30 mouse cellular contexts compared by ENCODE assay signal in genomic region chr10:115491803-115492510, GRCm38 (mm10).
DNase-seq lines count a peak whose midpoint lies in the region; ATAC-seq and TF ChIP-seq lines count a peak whose summit lies in the region.
"Had no signal": no experiment of that assay in that cellular context is flagged by ENCODE, and none has a peak within 500 bp of the region (broad histone marks: within the 10 kb centered on the region; RNA-seq: fewer than 3 reads in every experiment).

No protein-coding gene starts in this region.

- no peak for ATAC-seq in heart, embryonic 11.5 days (replicated peaks; ENCODE audit: insufficient number of reproducible peaks, low FRiP score, low TSS enrichment)
- no peak for ATAC-seq in midbrain, embryonic 11.5 days (ENCODE audit: low FRiP score)
- ATAC-seq in midbrain, embryonic 16.5 days = no peak
- no peak for ATAC-seq in limb, embryonic 11.5 days (ENCODE audit: insufficient number of reproducible peaks, low FRiP score, low TSS enrichment, low read depth)
- no peak for ATAC-seq in forebrain, embryonic 16.5 days
- ATAC-seq: forebrain, embryonic 13.5 days; liver, embryonic 12.5 days; liver, postnatal 0 days had no signal

- H3K36me3 ChIP-seq in heart, embryonic 11.5 days (ENCODE audit: control insufficient read depth, insufficient read depth, low read length) = no peaks in the 10 kb centered on the region
- H3K36me3 ChIP-seq in midbrain, embryonic 11.5 days (ENCODE audit: control insufficient read depth, insufficient read depth, low read length) = no peaks in the 10 kb centered on the region
- H3K36me3 ChIP-seq in midbrain, embryonic 16.5 days (ENCODE audit: control insufficient read depth, insufficient read depth, low read length) = no peaks in the 10 kb centered on the region
- no peaks in the 10 kb centered on the region for H3K36me3 ChIP-seq in limb, embryonic 11.5 days (ENCODE audit: control insufficient read depth, insufficient read depth, low read length)
- no peaks in the 10 kb centered on the region for H3K36me3 ChIP-seq in forebrain, embryonic 16.5 days (ENCODE audit: control insufficient read depth, insufficient read depth)
- H3K36me3 ChIP-seq: embryonic facial prominence, embryonic 15.5 days; heart, embryonic 13.5 days; liver, embryonic 12.5 days; midbrain, embryonic 12.5 days; neural tube, embryonic 15.5 days; stomach, embryonic 15.5 days had no signal

- H3K27ac ChIP-seq in heart, embryonic 11.5 days (ENCODE audit: low read depth, low read length) = no peak overlapping the region
- H3K27ac ChIP-seq in midbrain, embryonic 11.5 days (ENCODE audit: low read depth, low read length) = no peak overlapping the region
- no peak overlapping the region for H3K27ac ChIP-seq in midbrain, embryonic 16.5 days (ENCODE audit: low read length)
- no peak overlapping the region for H3K27ac ChIP-seq in limb, embryonic 11.5 days (replicated peaks; ENCODE audit: low read depth, low read length)
- H3K27ac ChIP-seq in left cerebral cortex, adult 2 months = no peak overlapping the region
- no peak overlapping the region for H3K27ac ChIP-seq in forebrain, embryonic 16.5 days (ENCODE audit: low read length)
- H3K27ac ChIP-seq: embryonic facial prominence, embryonic 15.5 days; forebrain, embryonic 13.5 days; gastrocnemius, adult 2 months; heart, adult 2 months; heart, embryonic 13.5 days; hindbrain, embryonic 14.5 days; limb, embryonic 13.5 days; liver, embryonic 12.5 days; midbrain, embryonic 12.5 days; neural tube, embryonic 15.5 days; stomach, embryonic 15.5 days had no signal

- H3K4me3 ChIP-seq in heart, embryonic 11.5 days (ENCODE audit: low read depth, low read length) = no peak overlapping the region
- no peak overlapping the region for H3K4me3 ChIP-seq in midbrain, embryonic 11.5 days (ENCODE audit: low read depth, low read length)
- H3K4me3 ChIP-seq in midbrain, embryonic 16.5 days (ENCODE audit: low read depth, low read length) = no peak overlapping the region
- no peak overlapping the region for H3K4me3 ChIP-seq in limb, embryonic 11.5 days (ENCODE audit: low read depth, low read length)
- H3K4me3 ChIP-seq in left cerebral cortex, adult 2 months = no peak overlapping the region
- H3K4me3 ChIP-seq in forebrain, embryonic 16.5 days (replicated peaks; ENCODE audit: low read length) = no peak overlapping the region
- H3K4me3 ChIP-seq: embryonic facial prominence, embryonic 15.5 days; forebrain, embryonic 13.5 days; gastrocnemius, adult 2 months; heart, adult 2 months; heart, embryonic 13.5 days; limb, embryonic 13.5 days; liver, embryonic 12.5 days; midbrain, embryonic 12.5 days; neural tube, embryonic 15.5 days; stomach, embryonic 15.5 days had no signal

- no peaks in the 10 kb centered on the region for H3K27me3 ChIP-seq in heart, embryonic 11.5 days (ENCODE audit: control insufficient read depth, insufficient read depth, low read length)
- no peaks in the 10 kb centered on the region for H3K27me3 ChIP-seq in midbrain, embryonic 11.5 days (ENCODE audit: control insufficient read depth, insufficient read depth, low read length)
- no peaks in the 10 kb centered on the region for H3K27me3 ChIP-seq in midbrain, embryonic 16.5 days (ENCODE audit: control insufficient read depth, insufficient read depth, low read depth, low read length)
- H3K27me3 ChIP-seq in limb, embryonic 11.5 days (ENCODE audit: control insufficient read depth, insufficient read depth, low read length) = no peaks in the 10 kb centered on the region
- peaks cover 10% of the 10 kb centered on the region for H3K27me3 ChIP-seq in forebrain, embryonic 16.5 days (replicated peaks; ENCODE audit: control insufficient read depth, insufficient read depth, low read length)
- H3K27me3 ChIP-seq: embryonic facial prominence, embryonic 15.5 days; heart, embryonic 13.5 days; limb, embryonic 13.5 days; liver, embryonic 12.5 days; midbrain, embryonic 12.5 days; neural tube, embryonic 15.5 days; stomach, embryonic 15.5 days had no signal

- DNase-seq in heart, adult 11 months = peak; percentile 78
- peak; percentile 81 for DNase-seq in midbrain, embryonic 11.5 days (ENCODE audit: low spot score, missing footprints)
- peak; percentile 51 for DNase-seq in Muller cell, postnatal 12 days (ENCODE audit: inconsistent ontology term)
- peak; percentile 18 for DNase-seq in limb, embryonic 11.5 days (ENCODE audit: low spot score)
- DNase-seq in left cerebral cortex, adult 2 months (ENCODE audit: extremely low spot score in 1 of 2, low spot score in 2 of 2) = no peak
- DNase-seq: B cell, adult 2 months; cerebellum, adult 11-12 months; cerebellum, adult 9-11 months; embryo, embryonic 11 days; gastrocnemius, adult 2 months; gastrocnemius, postnatal 36 days; heart, adult 2 months; heart, postnatal 10 days; kidney, adult 9 months; liver, postnatal 0 days; lung, postnatal 36 days; retina, postnatal 1 day; right cerebral cortex, postnatal 14 days had no signal

- H3K9me3 ChIP-seq in heart, embryonic 11.5 days (replicated peaks; ENCODE audit: control insufficient read depth, low read length) = no peaks in the 10 kb centered on the region
- H3K9me3 ChIP-seq in midbrain, embryonic 11.5 days (ENCODE audit: control insufficient read depth, low read length) = no peaks in the 10 kb centered on the region
- H3K9me3 ChIP-seq in midbrain, embryonic 16.5 days (replicated peaks; ENCODE audit: control insufficient read depth, low read length, poor library complexity, severe bottlenecking) = no peaks in the 10 kb centered on the region
- no peaks in the 10 kb centered on the region for H3K9me3 ChIP-seq in limb, embryonic 11.5 days (ENCODE audit: control insufficient read depth, low read length)
- no peaks in the 10 kb centered on the region for H3K9me3 ChIP-seq in forebrain, embryonic 16.5 days (ENCODE audit: control insufficient read depth, low read length)
- H3K9me3 ChIP-seq: forebrain, embryonic 13.5 days; heart, embryonic 13.5 days; liver, embryonic 12.5 days; midbrain, embryonic 12.5 days; neural tube, embryonic 15.5 days; stomach, embryonic 15.5 days had no signal

- intact Hi-C loops in left cerebral cortex, adult 2 months (cut with DNase I) = no loop called here

- no peak overlapping the region for H3K4me2 ChIP-seq in heart, embryonic 11.5 days
- H3K4me2 ChIP-seq in midbrain, embryonic 11.5 days = no peak overlapping the region
- H3K4me2 ChIP-seq in midbrain, embryonic 16.5 days (ENCODE audit: low read length) = no peak overlapping the region
- no peak overlapping the region for H3K4me2 ChIP-seq in limb, embryonic 11.5 days (ENCODE audit: low read depth, severe bottlenecking)
- H3K4me2 ChIP-seq in forebrain, embryonic 16.5 days (ENCODE audit: low read length) = no peak overlapping the region
- H3K4me2 ChIP-seq: embryonic facial prominence, embryonic 15.5 days; forebrain, embryonic 13.5 days; heart, embryonic 13.5 days; hindbrain, embryonic 14.5 days; limb, embryonic 13.5 days; liver, embryonic 12.5 days; midbrain, embryonic 12.5 days; neural tube, embryonic 15.5 days; stomach, embryonic 15.5 days had no signal

- no peak for TF ChIP-seq CTCF in left cerebral cortex, adult 2 months (IDR thresholded peaks at IDR 0.05)

- peaks cover 7% of the 10 kb centered on the region; the same call in 1 of the 2 replicates for H3K4me1 ChIP-seq in heart, embryonic 11.5 days (ENCODE audit: control insufficient read depth, insufficient read depth, low read length)
- H3K4me1 ChIP-seq in midbrain, embryonic 11.5 days (ENCODE audit: control insufficient read depth, insufficient read depth, low read length) = peaks cover 5% of the 10 kb centered on the region; the same call in 1 of the 2 replicates
- H3K4me1 ChIP-seq in midbrain, embryonic 16.5 days (ENCODE audit: control insufficient read depth, insufficient read depth, low read length) = peaks cover 5% of the 10 kb centered on the region; the same call in 1 of the 2 replicates
- 0 out of 2 replicates have a peak, but pooled peaks cover 3% of the 10 kb centered on the region for H3K4me1 ChIP-seq in limb, embryonic 11.5 days (ENCODE audit: control insufficient read depth, insufficient read depth, low read length)
- H3K4me1 ChIP-seq in forebrain, embryonic 16.5 days (replicated peaks; ENCODE audit: control insufficient read depth, insufficient read depth, low read length) = no peaks in the 10 kb centered on the region

- 92% methylated on average over 7 of the region's 7 CpGs for WGBS in heart, embryonic 11.5 days (ENCODE audit: insufficient replicate concordance)
- 93% methylated on average over 7 of the region's 7 CpGs for whole genome bisulfite sequencing in midbrain, embryonic 11.5 days
- 95% methylated on average over 7 of the region's 7 CpGs for WGBS in midbrain, embryonic 16.5 days
- 92% methylated on average over 7 of the region's 7 CpGs for WGBS in limb, embryonic 11.5 days
- 91% methylated on average over 7 of the region's 7 CpGs for WGBS in forebrain, embryonic 16.5 days

- H3K9ac ChIP-seq in heart, embryonic 11.5 days (ENCODE audit: low read depth, low read length) = no peak overlapping the region
- H3K9ac ChIP-seq in midbrain, embryonic 11.5 days (ENCODE audit: low read length) = no peak overlapping the region
- no peak overlapping the region for H3K9ac ChIP-seq in midbrain, embryonic 16.5 days (ENCODE audit: low read depth, low read length)
- no peak overlapping the region for H3K9ac ChIP-seq in limb, embryonic 11.5 days (ENCODE audit: low read length)
- no peak overlapping the region for H3K9ac ChIP-seq in forebrain, embryonic 16.5 days (replicated peaks; ENCODE audit: low read depth, low read length)
- H3K9ac ChIP-seq: embryonic facial prominence, embryonic 15.5 days; forebrain, embryonic 13.5 days; heart, embryonic 13.5 days; hindbrain, embryonic 14.5 days; limb, embryonic 13.5 days; liver, embryonic 12.5 days; liver, postnatal 0 days; midbrain, embryonic 12.5 days; neural tube, embryonic 15.5 days; stomach, embryonic 15.5 days had no signal

Comparison
In these comparisons a context has a peak if more than half of its experiments do, and no peak if none do; other contexts are left out.
1. DNase-seq: peak in heart, adult 11 months (single experiment), midbrain, embryonic 11.5 days (single experiment), Muller cell, postnatal 12 days (single experiment) and limb, embryonic 11.5 days (single experiment); none in left cerebral cortex, adult 2 months (0 of 2).